Mouse (Mus musculus) MEL (cell line): ENCODE results near the gene Decr2. TPM values are rescaled to one million over a fixed set of nuclear protein-coding genes. Genes with fewer than 3 reads are reported as not detected.
A peak's percentile ranks its signal among the peaks of the same experiment; 100 is the strongest.

ENCODE experiments used
- DNase-seq: peaks from one replicate; pipeline ENCODE4 v3.0.0; 2011; ENCODE audit warnings: low read depth, low spot score
- H3K27ac ChIP-seq: 2 replicates; pipeline ENCODE4 v1.5.1; 2012; ENCODE audit warnings: low read depth, mild to moderate bottlenecking, control low read depth, low read length, moderate library complexity; ENCODE audit not compliant: control insufficient read depth
- H3K27me3 ChIP-seq, 2 experiments: fragments of 150-350 bp in 1 of 2; sonication (generic) in 1 of 2; 2 replicates each; pipeline ENCODE4 v1.6.1; 2012; ENCODE audit warnings: low read length in 2 of 2, mild to moderate bottlenecking in 2 of 2, improper control_type of control experiment in 1 of 2, moderate library complexity in 1 of 2; ENCODE audit not compliant: insufficient read depth in 2 of 2, control insufficient read depth in 1 of 2
- H3K36me3 ChIP-seq, 2 experiments: 2 replicates each; pipeline ENCODE4 v1.6.1; 2012 to 2014; ENCODE audit warnings: low read length in 2 of 2, improper control_type of control experiment in 1 of 2, inconsistent platforms in 1 of 2, mild to moderate bottlenecking in 1 of 2; ENCODE audit not compliant: insufficient read depth in 2 of 2, control insufficient read depth in 1 of 2
- H3K4me1 ChIP-seq, 2 experiments: fragments of 150-350 bp in 1 of 2; sonication (generic) in 1 of 2; 2 replicates each; pipeline ENCODE4 v1.6.1; 2012; ENCODE audit warnings: low read length in 2 of 2, improper control_type of control experiment in 1 of 2, mild to moderate bottlenecking in 1 of 2; ENCODE audit not compliant: insufficient read depth in 2 of 2, control insufficient read depth in 1 of 2
- H3K4me3 ChIP-seq, 2 experiments: fragments of 150-350 bp in 1 of 2; sonication (generic) in 1 of 2; 2 replicates each; pipeline ENCODE4 v1.5.1; 2012; ENCODE audit warnings: low read depth in 2 of 2, low read length in 2 of 2, mild to moderate bottlenecking in 2 of 2, moderate library complexity in 2 of 2, control low read depth in 1 of 2, improper control_type of control experiment in 1 of 2; ENCODE audit not compliant: control insufficient read depth in 1 of 2, insufficient read depth in 1 of 2
- H3K79me2 ChIP-seq: 2 replicates; pipeline ENCODE4 v1.6.1; 2012; ENCODE audit warnings: mild to moderate bottlenecking, low read length, moderate library complexity; ENCODE audit not compliant: control insufficient read depth, poor library complexity, insufficient read depth
- H3K9ac ChIP-seq: 2 replicates; pipeline ENCODE4 v1.6.1; 2012; ENCODE audit warnings: low read depth, mild to moderate bottlenecking, control low read depth, low read length, moderate library complexity; ENCODE audit not compliant: control insufficient read depth, poor library complexity, severe bottlenecking
- H3K9me3 ChIP-seq: fragments of 150-350 bp; sonication (generic); replicated peaks from 2 replicates; pipeline ENCODE4 v1.6.1; 2012; ENCODE audit warnings: mild to moderate bottlenecking, low read length, improper control_type of control experiment, moderate library complexity; ENCODE audit not compliant: insufficient read depth
- BHLHE40 ChIP-seq: IDR thresholded peaks from 2 replicates; pipeline ENCODE4 v1.6.1; 2012; ENCODE audit warnings: low read depth, mild to moderate bottlenecking, inconsistent platforms, low read length, improper control_type of control experiment, borderline replicate concordance
- CHD1 ChIP-seq: IDR thresholded peaks from 2 replicates; pipeline ENCODE4 v1.6.1; 2012; ENCODE audit warnings: low read depth, mild to moderate bottlenecking, inconsistent platforms, low read length, improper control_type of control experiment
- CHD2 ChIP-seq: IDR thresholded peaks from 2 replicates; pipeline ENCODE4 v1.6.1; 2011; ENCODE audit warnings: low read length, improper control_type of control experiment
- CTCF ChIP-seq, 3 experiments: IDR thresholded peaks in 2 of 3; conservative IDR thresholded peaks in 1 of 3; 2 replicates each; pipeline ENCODE4 v1.5.1; 2011 to 2012; ENCODE audit warnings: low read length in 3 of 3, low read depth in 2 of 3, mild to moderate bottlenecking in 2 of 3, improper control_type of control experiment in 1 of 3, inconsistent platforms in 1 of 3, mixed read lengths in 1 of 3, moderate library complexity in 1 of 3; ENCODE audit not compliant: control insufficient read depth in 1 of 3, insufficient read depth in 1 of 3, poor library complexity in 1 of 3, severe bottlenecking in 1 of 3
- E2F4 ChIP-seq: IDR thresholded peaks from 2 replicates; pipeline ENCODE4 v1.6.1; 2011; ENCODE audit warnings: low read depth, low read length, improper control_type of control experiment, borderline replicate concordance
- ELF1 ChIP-seq: IDR thresholded peaks from 2 replicates; pipeline ENCODE4 v1.6.1; 2014; ENCODE audit warnings: low read depth, mild to moderate bottlenecking, inconsistent platforms, low read length, improper control_type of control experiment, moderate library complexity
- EP300 ChIP-seq, 2 experiments: IDR thresholded peaks; 2 replicates each; pipeline ENCODE4 v1.6.1; 2011; ENCODE audit warnings: improper control_type of control experiment in 2 of 2, low read length in 2 of 2, low read depth in 1 of 2, mild to moderate bottlenecking in 1 of 2
- ETS1 ChIP-seq: IDR thresholded peaks from 2 replicates; pipeline ENCODE4 v1.6.1; 2012; ENCODE audit warnings: low read depth, mild to moderate bottlenecking, inconsistent platforms, low read length, improper control_type of control experiment, moderate library complexity
- GABPA ChIP-seq: IDR thresholded peaks from 2 replicates; pipeline ENCODE4 v1.6.1; 2012; ENCODE audit warnings: low read depth, mild to moderate bottlenecking, inconsistent platforms, low read length, improper control_type of control experiment, moderate library complexity
- GATA1 ChIP-seq: IDR thresholded peaks from 2 replicates; pipeline ENCODE4 v1.6.1; 2011; ENCODE audit warnings: low read depth, low read length, improper control_type of control experiment
- HCFC1 ChIP-seq: IDR thresholded peaks from 2 replicates; pipeline ENCODE4 v1.6.1; 2012; ENCODE audit warnings: low read depth, mild to moderate bottlenecking, inconsistent platforms, low read length, improper control_type of control experiment, moderate library complexity
- JUND ChIP-seq: IDR thresholded peaks from 2 replicates; pipeline ENCODE4 v1.6.1; 2011; ENCODE audit warnings: low read depth, mild to moderate bottlenecking, improper control_type of control experiment, low read length
- KAT2A ChIP-seq: conservative IDR thresholded peaks from 2 replicates; pipeline ENCODE4 v1.6.1; 2012; ENCODE audit warnings: low read depth, low read length, improper control_type of control experiment, inconsistent platforms
- MAFK ChIP-seq: IDR thresholded peaks from 2 replicates; pipeline ENCODE4 v1.6.1; 2011; ENCODE audit warnings: low read depth, mild to moderate bottlenecking, low read length, improper control_type of control experiment, borderline replicate concordance
- MAX ChIP-seq: IDR thresholded peaks from 2 replicates; pipeline ENCODE4 v1.6.1; 2011; ENCODE audit warnings: low read length, improper control_type of control experiment
- MAZ ChIP-seq: IDR thresholded peaks from 2 replicates; pipeline ENCODE4 v1.6.1; 2012; ENCODE audit warnings: low read depth, mild to moderate bottlenecking, inconsistent platforms, low read length, improper control_type of control experiment
- MEF2A ChIP-seq: IDR thresholded peaks from 2 replicates; pipeline ENCODE4 v1.6.1; 2014; ENCODE audit warnings: low read depth, mild to moderate bottlenecking, inconsistent platforms, low read length, improper control_type of control experiment; ENCODE audit not compliant: poor library complexity, insufficient replicate concordance, severe bottlenecking; ENCODE audit errors: extremely low read depth
- MXI1 ChIP-seq: IDR thresholded peaks from 2 replicates; pipeline ENCODE4 v1.6.1; 2011; ENCODE audit warnings: mild to moderate bottlenecking, low read depth, low read length, improper control_type of control experiment
- MYB ChIP-seq: IDR thresholded peaks from 2 replicates; pipeline ENCODE4 v1.6.1; 2011; ENCODE audit warnings: mild to moderate bottlenecking, low read depth, low read length, improper control_type of control experiment
- MYC ChIP-seq: IDR thresholded peaks from 2 replicates; pipeline ENCODE4 v1.6.1; 2011; ENCODE audit warnings: low read depth, mild to moderate bottlenecking, low read length, improper control_type of control experiment, moderate library complexity
- NELFE ChIP-seq: IDR thresholded peaks from 2 replicates; pipeline ENCODE4 v1.6.1; 2011; ENCODE audit warnings: low read depth, low read length, improper control_type of control experiment
- NRF1 ChIP-seq: IDR thresholded peaks from 2 replicates; pipeline ENCODE4 v1.6.1; 2014; ENCODE audit warnings: low read depth, mild to moderate bottlenecking, inconsistent platforms, low read length, improper control_type of control experiment, moderate library complexity; ENCODE audit not compliant: poor library complexity, insufficient read depth, severe bottlenecking
- POLR2A ChIP-seq, 2 experiments: IDR thresholded peaks; 2 replicates each; pipeline ENCODE4 v1.6.1; 2011 to 2012; ENCODE audit warnings: low read length in 2 of 2, mild to moderate bottlenecking in 2 of 2, control low read depth in 1 of 2, improper control_type of control experiment in 1 of 2, low read depth in 1 of 2, moderate library complexity in 1 of 2; ENCODE audit not compliant: control insufficient read depth in 1 of 2, insufficient read depth in 1 of 2, poor library complexity in 1 of 2
- POLR2AphosphoS2 ChIP-seq: IDR thresholded peaks from 2 replicates; pipeline ENCODE4 v1.6.1; 2011; ENCODE audit warnings: low read length, improper control_type of control experiment
- POLR2AphosphoS5 ChIP-seq: IDR thresholded peaks from 2 replicates; pipeline ENCODE4 v1.6.1; 2012; ENCODE audit warnings: low read depth, borderline replicate concordance, mild to moderate bottlenecking, inconsistent platforms, low read length, moderate library complexity, mixed read lengths
- RAD21 ChIP-seq: IDR thresholded peaks from 2 replicates; pipeline ENCODE4 v1.6.1; 2011; ENCODE audit warnings: mild to moderate bottlenecking, low read depth, low read length, improper control_type of control experiment
- RCOR1 ChIP-seq: IDR thresholded peaks from 2 replicates; pipeline ENCODE4 v1.6.1; 2012; ENCODE audit warnings: low read depth, mild to moderate bottlenecking, inconsistent platforms, low read length, improper control_type of control experiment
- SIN3A ChIP-seq: IDR thresholded peaks from 2 replicates; pipeline ENCODE4 v1.6.1; 2012; ENCODE audit warnings: low read length, improper control_type of control experiment, inconsistent platforms
- SMC3 ChIP-seq: IDR thresholded peaks from 2 replicates; pipeline ENCODE4 v1.6.1; 2011; ENCODE audit warnings: low read depth, low read length, improper control_type of control experiment
- TAL1 ChIP-seq: IDR thresholded peaks from 2 replicates; pipeline ENCODE4 v1.6.1; 2012; ENCODE audit warnings: mild to moderate bottlenecking, inconsistent platforms, low read length, moderate library complexity, mixed read lengths
- TBP ChIP-seq: IDR thresholded peaks from 2 replicates; pipeline ENCODE4 v1.8.0; 2011; ENCODE audit warnings: low read depth, low read length, improper control_type of control experiment
- TCF12 ChIP-seq: IDR thresholded peaks from 2 replicates; pipeline ENCODE4 v1.6.1; 2014; ENCODE audit warnings: low read depth, mild to moderate bottlenecking, inconsistent platforms, low read length, improper control_type of control experiment, moderate library complexity
- USF1 ChIP-seq: IDR thresholded peaks from 2 replicates; pipeline ENCODE4 v1.6.1; 2014; ENCODE audit warnings: low read depth, mild to moderate bottlenecking, inconsistent platforms, low read length, improper control_type of control experiment, moderate library complexity
- ZC3H11A ChIP-seq: IDR thresholded peaks from 2 replicates; pipeline ENCODE4 v1.6.1; 2012; ENCODE audit warnings: low read depth, mild to moderate bottlenecking, inconsistent platforms, low read length, improper control_type of control experiment
- ZKSCAN1 ChIP-seq: IDR thresholded peaks from 2 replicates; pipeline ENCODE4 v1.6.1; 2012; ENCODE audit warnings: low read depth, mild to moderate bottlenecking, inconsistent platforms, low read length, improper control_type of control experiment, moderate library complexity
- ZMIZ1 ChIP-seq: IDR thresholded peaks from 2 replicates; pipeline ENCODE4 v1.6.1; 2012; ENCODE audit warnings: low read depth, mild to moderate bottlenecking, inconsistent platforms, low read length, improper control_type of control experiment, moderate library complexity
- ZNF384 ChIP-seq: IDR thresholded peaks from 2 replicates; pipeline ENCODE4 v1.6.1; 2012; ENCODE audit warnings: low read depth, mild to moderate bottlenecking, inconsistent platforms, low read length, improper control_type of control experiment
- polyA plus RNA-seq, 2 experiments: library from polyadenylated mRNA; stranded (reverse) in 1 of 2; unstranded in 1 of 2; fragments of >175 nt in 1 of 2; fragments of >200 nt in 1 of 2; gene quantifications; 2 replicates each; pipeline versions ENCODE4 v1.2.1 to v1.2.4; 2012; ENCODE audit warnings: low replicate concordance in 2 of 2, low read depth in 1 of 2; ENCODE audit not compliant: insufficient read length in 2 of 2, insufficient read depth in 1 of 2, missing spikeins in 1 of 2
- total RNA-seq: library from RNA; depleted of rRNA; stranded (reverse); fragments of 300-350 nt; gene quantifications from 2 replicates; pipeline ENCODE4 v1.2.3, GENCODE M21; 2012

Gene Decr2
- total and polyA plus RNA-seq, 3 experiments: 6.5 to 11.3 TPM; not detected in 1

DNA sequence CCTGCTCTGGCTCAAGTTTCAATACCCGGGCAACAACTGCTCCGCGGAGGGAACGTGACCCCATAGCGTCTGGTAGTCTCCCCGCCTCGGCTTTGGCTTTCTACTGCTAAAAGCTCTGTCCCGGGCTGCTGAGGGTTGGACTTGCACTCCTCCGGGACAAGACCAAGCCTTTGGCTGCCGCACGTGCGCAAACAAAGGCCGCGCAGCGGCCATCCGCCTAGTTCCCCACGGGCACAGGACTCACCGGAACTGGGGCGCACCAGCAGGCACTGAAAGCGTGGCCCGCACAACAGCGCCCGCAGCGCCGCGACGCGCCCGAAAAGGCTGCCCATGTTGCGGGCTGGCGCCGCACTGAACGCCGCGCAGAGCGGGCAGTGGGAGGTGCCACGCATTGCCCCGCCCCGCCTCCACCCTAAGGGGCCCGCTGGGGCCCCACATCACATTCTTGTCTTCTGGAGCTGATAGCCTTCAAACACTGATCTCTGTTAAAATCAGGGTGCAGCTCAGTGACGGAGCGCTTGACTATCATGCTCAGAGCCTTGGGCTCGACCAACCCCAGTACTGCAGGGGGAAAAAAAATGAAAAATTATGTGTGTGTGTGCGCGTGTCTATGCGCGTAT is 5.1 kb upstream of the Decr2 start, which contains the start of gene Nme4:
Gene Nme4, minus strand, starts transcription at position 482 of the 620 bp plus-strand sequence.
- Histone ChIP-seq H3K4me1 (peaks cover 0 to 7% of the 10 kb centered on the region in 2 experiments; a peak in 2 of 4 replicates), H3K4me3 (peak within 1 kb of the TSS; percentile 83 to 88), H3K27ac (peak within 1 kb of the TSS; percentile 71), H3K36me3 (peaks cover 0 to 7% of the 10 kb centered on the region in 2 experiments; a peak in 2 of 4 replicates), H3K9ac (peak within 1 kb of the TSS; percentile 89), H3K79me2 (peaks cover 5% of the 10 kb centered on the region; the same call in 1 of the 2 replicates), H3K27me3 (no peaks in the 10 kb centered on the region), H3K9me3 (no peaks in the 10 kb centered on the region)
- DNase-seq: peak; percentile 92
- TF ChIP-seq POLR2AphosphoS5 (no peak), GABPA (no peak), SIN3A (peak; percentile 83), EP300 (IDR thresholded peaks at IDR 0.05; ENCODE audit: low read depth in 1 of 2, low read length in 2 of 2) (peak; percentile 44 to 61), USF1 (peak; percentile 13; the same call in 1 of the 2 replicates), MAFK (no peak), RCOR1 (peak; percentile 60), E2F4 (no peak), HCFC1 (peak; percentile 55; the same call in 1 of the 2 replicates), MYB (0 out of 2 replicates have a peak, but pooled peaks have one; percentile 29), TBP (peak; percentile 69; the same call in 1 of the 2 replicates), KAT2A (peak; percentile 20; the same call in 1 of the 2 replicates), GATA1 (peak; percentile 50; the same call in 1 of the 2 replicates), TCF12 (peak; percentile 63), NELFE (peak; percentile 84), ZNF384 (peak; percentile 81), MXI1 (peak; percentile 91), MEF2A (no peak), CHD2 (no peak), BHLHE40 (peak; percentile 72), CTCF (IDR thresholded peaks at IDR 0.05 in 2 of 3, conservative IDR thresholded peaks at IDR 0.05 in 1 of 3; ENCODE audit: control insufficient read depth in 1 of 3, insufficient read depth in 1 of 3, low read depth in 2 of 3, low read length in 3 of 3, poor library complexity in 1 of 3, severe bottlenecking in 1 of 3) (no peak), ELF1 (no peak), ZC3H11A (no peak), SMC3 (no peak), NRF1 (peak; percentile 44), ETS1 (peak; percentile 57), CHD1 (0 out of 2 replicates have a peak, but pooled peaks have one; percentile 84), TAL1 (no peak), POLR2AphosphoS2 (peak; percentile 79), JUND (no peak), RAD21 (no peak), ZMIZ1 (peak; percentile 83; the same call in 1 of the 2 replicates), ZKSCAN1 (no peak), POLR2A (IDR thresholded peaks at IDR 0.05; ENCODE audit: control insufficient read depth in 1 of 2, insufficient read depth in 1 of 2, low read depth in 1 of 2, low read length in 2 of 2, poor library complexity in 1 of 2) (peak; percentile 90 to 96), MYC (peak; percentile 84), MAZ (peak; percentile 76), MAX (peak; percentile 34; the same call in 1 of the 2 replicates)
